Mouse (Mus musculus): ENCODE data around the gene Atad2b.

Atad2b gene

GRCm38 (mm10) chr12:5081480-5081879 lies 164.3 kb downstream of the Atad2b start:
- no peak for DNase-seq (ENCODE audit: low spot score in 2 of 2)

- no peak for DNase-seq (ENCODE audit: low spot score in 2 of 2)
Observed at GRCm38 (mm10) chr12:5084714-5085113, 167.6 kb downstream of the Atad2b start.

- DNase-seq (ENCODE audit: low spot score in 2 of 2): no peak
Observed at GRCm38 (mm10) chr12:5087787-5088519, 170.8 kb downstream of the Atad2b start.

- no peak for DNase-seq (ENCODE audit: low spot score in 2 of 2)
Observed at GRCm38 (mm10) chr12:5088639-5089038, 171.5 kb downstream of the Atad2b start.

Measured in frontal cortex, postnatal 25 days (tissue).